In genomic region chr10:18876211-18876610, GRCm38 (mm10) we compare ENCODE assay signal across 10 mouse cellular contexts. TPM values are rescaled to one million over a fixed set of nuclear protein-coding genes. Genes with fewer than 3 reads are reported as not detected.
A peak's percentile ranks its signal among the peaks of the same experiment; 100 is the strongest.
DNase-seq lines count a peak whose midpoint lies in the region; ATAC-seq and TF ChIP-seq lines count a peak whose summit lies in the region.
"Had no signal": no experiment of that assay in that cellular context is flagged by ENCODE, and none has a peak within 500 bp of the region (broad histone marks: within the 10 kb centered on the region; RNA-seq: fewer than 3 reads in every experiment).

No protein-coding gene starts in this region.

- H3K27ac ChIP-seq in heart, postnatal 0 days (ENCODE audit: low read depth), result peak overlapping the region; percentile 69
- no peak overlapping the region for H3K27ac ChIP-seq in forebrain, embryonic 10.5 days
- H3K27ac ChIP-seq: liver, embryonic 12.5 days; midbrain, embryonic 10.5 days had no signal

- H3K27me3 ChIP-seq in heart, postnatal 0 days (ENCODE audit: control insufficient read depth, insufficient read depth, low read length), result no peaks in the 10 kb centered on the region; the same call in 1 of the 2 replicates
- H3K27me3 ChIP-seq in forebrain, embryonic 10.5 days (ENCODE audit: poor library complexity, severe bottlenecking), result no peaks in the 10 kb centered on the region
- H3K27me3 ChIP-seq: liver, embryonic 12.5 days had no signal

- peak; percentile 15 to 57 for DNase-seq in heart, adult 9 months (ENCODE audit: low spot score in 2 of 2)
- no peak for DNase-seq in heart, postnatal 4 days
- DNase-seq in testis, postnatal 14 days (ENCODE audit: low spot score), result peak; percentile 27
- no peak for DNase-seq in testis, postnatal 10 days (ENCODE audit: low spot score)
- DNase-seq in heart, postnatal 0 days (ENCODE audit: low spot score), result peak; percentile 54
- DNase-seq in adrenal gland, postnatal 10 days, result no peak
- no peak for DNase-seq in forebrain, embryonic 10.5 days (ENCODE audit: extremely low spot score, low spot score)
- DNase-seq in neural tube, embryonic 10.5 days (ENCODE audit: extremely low spot score, low spot score), result no peak

- no peak overlapping the region for H3K4me3 ChIP-seq in heart, postnatal 0 days (ENCODE audit: low read depth, low read length)
- H3K4me3 ChIP-seq in forebrain, embryonic 10.5 days, result no peak overlapping the region
- H3K4me3 ChIP-seq: liver, embryonic 12.5 days; midbrain, embryonic 10.5 days had no signal

- WGBS in heart, postnatal 0 days, result 23% methylated on average over 1 of the region's 1 CpGs
- WGBS in forebrain, embryonic 10.5 days, result 58% methylated on average over 1 of the region's 1 CpGs

- peak; percentile 55 for ATAC-seq in heart, postnatal 0 days (ENCODE audit: insufficient read depth, low read depth)
- ATAC-seq: liver, embryonic 12.5 days had no signal

- no peak overlapping the region for H3K4me2 ChIP-seq in heart, postnatal 0 days (ENCODE audit: low read depth, low read length)
- H3K4me2 ChIP-seq: liver, embryonic 12.5 days had no signal

- no peaks in the 10 kb centered on the region for H3K36me3 ChIP-seq in heart, postnatal 0 days (replicated peaks; ENCODE audit: control insufficient read depth, insufficient read depth, low read length)
- no peaks in the 10 kb centered on the region for H3K36me3 ChIP-seq in forebrain, embryonic 10.5 days (replicated peaks)
- H3K36me3 ChIP-seq: liver, embryonic 12.5 days; midbrain, embryonic 10.5 days had no signal

- H3K4me1 ChIP-seq in heart, postnatal 0 days (ENCODE audit: control insufficient read depth, insufficient read depth), result peaks cover 18% of the 10 kb centered on the region
- H3K4me1 ChIP-seq in forebrain, embryonic 10.5 days, result peaks cover 7% of the 10 kb centered on the region

- no peaks in the 10 kb centered on the region for H3K9me3 ChIP-seq in heart, postnatal 0 days (replicated peaks; ENCODE audit: control insufficient read depth, low read length)
- H3K9me3 ChIP-seq in forebrain, embryonic 10.5 days, result no peaks in the 10 kb centered on the region
- H3K9me3 ChIP-seq: liver, embryonic 12.5 days; midbrain, embryonic 10.5 days had no signal

- no peak overlapping the region for H3K9ac ChIP-seq in heart, postnatal 0 days (replicated peaks; ENCODE audit: low read depth, low read length)
- H3K9ac ChIP-seq: liver, embryonic 12.5 days had no signal

- no peak for TF ChIP-seq CTCF in heart, postnatal 0 days (IDR thresholded peaks at IDR 0.05; ENCODE audit: low read depth)

- TF ChIP-seq EP300 in heart, postnatal 0 days (IDR thresholded peaks at IDR 0.05; ENCODE audit: low read depth), result no peak

RNA-seq across cellular contexts. Expression of gene Perp, which starts 31.4 kb away (rescaled TPM):
- total RNA-seq in heart, postnatal 4 days (2021), result 100 to 1,000 TPM; 226 to 239 TPM
- total RNA-seq in heart, postnatal 0 days (2014; rRNA removed; ENCODE audit: low replicate concordance), result 497 and 547 TPM in 2 replicates
- polyA plus RNA-seq in heart, postnatal 0 days (2015; fragmentation: Nextera tagmentation; extraction: Ambion mirVana), result 391 and 395 TPM in 2 replicates
- 10 to 100 TPM in 1 of 2 experiments, 1 to 10 TPM in 1; 7.8 to 15.7 TPM for total RNA-seq in adrenal gland, postnatal 10 days (2021)
- 12.1 and 13.2 TPM in 2 replicates for polyA plus RNA-seq in forebrain, embryonic 10.5 days (2016; fragmentation: Nextera tagmentation; extraction: Ambion mirVana)

Comparison
In these comparisons a context has a peak if more than half of its experiments do, and no peak if none do; other contexts are left out.
1. DNase-seq: peak in heart, adult 9 months (2 of 2), testis, postnatal 14 days (single experiment) and heart, postnatal 0 days (single experiment); none in heart, postnatal 4 days (single experiment), testis, postnatal 10 days (single experiment), adrenal gland, postnatal 10 days (single experiment), forebrain, embryonic 10.5 days (single experiment) and neural tube, embryonic 10.5 days (single experiment).
2. RNA of gene Perp, which starts 31.4 kb away (total RNA-seq): 497 to 547 TPM in heart, postnatal 0 days and 226 to 239 TPM in heart, postnatal 4 days; 7.8 to 15.7 TPM in adrenal gland, postnatal 10 days; every median in the first group is over 10 times any median in the second.